Mouse (Mus musculus) bone marrow macrophage, adult 2 months (primary cell): Measurements from ENCODE around the gene Hip1r.

Source experiments
- CTCF ChIP-seq: IDR thresholded peaks from 2 replicates; pipeline ENCODE4 v1.5.1; 2012; ENCODE audit warnings: low read depth, mild to moderate bottlenecking, low read length, moderate library complexity
- POLR2A ChIP-seq: IDR thresholded peaks from 2 replicates; pipeline ENCODE4 v1.6.1; 2012; ENCODE audit warnings: mild to moderate bottlenecking, low read depth, low read length, borderline replicate concordance

DNA sequence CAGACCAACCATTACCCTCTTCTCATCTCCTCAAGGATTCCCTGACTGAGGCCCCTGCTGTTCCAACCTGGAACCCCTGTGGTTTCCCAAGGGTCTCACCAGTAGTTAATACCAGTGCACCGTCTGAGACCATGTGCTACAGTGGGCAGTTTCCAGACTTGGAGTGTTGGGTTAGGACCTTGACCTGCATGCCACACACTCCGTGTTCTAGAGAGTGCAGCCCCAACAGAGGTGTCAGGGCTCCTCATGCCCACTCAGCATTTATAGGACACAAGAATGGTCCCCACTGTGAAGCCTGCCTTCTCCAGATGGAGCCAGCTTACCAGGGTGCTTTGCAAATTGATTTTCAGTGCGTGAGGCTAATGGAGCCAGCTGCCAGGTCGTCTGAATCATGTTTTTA, 29.9 kb downstream of the Hip1r start:
- no peak for TF ChIP-seq POLR2A
- no peak for TF ChIP-seq CTCF
